Mouse (Mus musculus) frontal cortex, adult 2 months (tissue): ENCODE measurements around the gene Prcd. TPM values are rescaled to one million over a fixed set of nuclear protein-coding genes. Genes with fewer than 3 reads are reported as not detected.
"Not testable (repeated sequence)": the region's sequence is repeated elsewhere in the genome, so short reads cannot be mapped to it uniquely, and the experiment has no call there.

Experiments used
- DNase-seq, 2 experiments: peaks; one replicate each; pipeline ENCODE4 v3.0.0; 2022; ENCODE audit warnings: low spot score in 1 of 2; ENCODE audit errors: extremely low spot score in 1 of 2
- polyA plus RNA-seq: library from polyadenylated mRNA; depleted of rRNA; stranded (reverse); fragments of >200 nt; gene quantifications from 2 replicates; pipeline ENCODE4 v1.2.3, GENCODE M21; 2012; rRNA removed

The Prcd gene
- 5.7 and 6.4 TPM in 2 replicates for polyA plus RNA-seq

- DNase-seq: no peak
Measured at GRCm38 (mm10) chr11:116653234-116653633, at the start of gene Prcd. TSS of gene Prcd (plus strand) at chr11:116653534.

- no peak for DNase-seq
Measured at GRCm38 (mm10) chr11:116604097-116604496, 49.2 kb upstream of the Prcd start.

- DNase-seq: no peak
Measured at GRCm38 (mm10) chr11:116607717-116608116, 45.6 kb upstream of the Prcd start.

GRCm38 (mm10) chr11:116609965-116610630 lies 43.2 kb upstream of the Prcd start:
- no peak for DNase-seq

GRCm38 (mm10) chr11:116611168-116611567 lies 42.2 kb upstream of the Prcd start:
- not testable (repeated sequence) for DNase-seq

- no peak for DNase-seq
Measured at GRCm38 (mm10) chr11:116611883-116612282, 41.5 kb upstream of the Prcd start.

- no peak for DNase-seq
Measured at GRCm38 (mm10) chr11:116612554-116612953, 40.8 kb upstream of the Prcd start.

GRCm38 (mm10) chr11:116613234-116613633 lies 40.1 kb upstream of the Prcd start:
- DNase-seq: no peak

- DNase-seq: no peak
Measured at GRCm38 (mm10) chr11:116615735-116616437, 37.4 kb upstream of the Prcd start.

- no peak for DNase-seq
Measured at GRCm38 (mm10) chr11:116616438-116617118, 36.8 kb upstream of the Prcd start.

- no peak for DNase-seq
Measured at GRCm38 (mm10) chr11:116617641-116618040, 35.7 kb upstream of the Prcd start.

GRCm38 (mm10) chr11:116618666-116619065 lies 34.7 kb upstream of the Prcd start:
- DNase-seq: no peak

GRCm38 (mm10) chr11:116619156-116619555 lies 34.2 kb upstream of the Prcd start:
- DNase-seq: no peak

- DNase-seq: no peak
Measured at GRCm38 (mm10) chr11:116619561-116619960, 33.8 kb upstream of the Prcd start.

GRCm38 (mm10) chr11:116620073-116620472 lies 33.3 kb upstream of the Prcd start:
- no peak for DNase-seq

- no peak for DNase-seq
Measured at GRCm38 (mm10) chr11:116620559-116621253, 32.6 kb upstream of the Prcd start.

- DNase-seq: no peak
Measured at GRCm38 (mm10) chr11:116621258-116621704, 32.1 kb upstream of the Prcd start.

- DNase-seq: no peak
Measured at GRCm38 (mm10) chr11:116623281-116624124, 29.8 kb upstream of the Prcd start.

GRCm38 (mm10) chr11:116624131-116624832 lies 29.1 kb upstream of the Prcd start:
- DNase-seq: no peak
